Mouse (Mus musculus) forebrain, postnatal 0 days (tissue): ENCODE measurements around the gene Mtmr2. TPM values are rescaled to one million over a fixed set of nuclear protein-coding genes. Genes with fewer than 3 reads are reported as not detected.
"Not testable (repeated sequence)": the region's sequence is repeated elsewhere in the genome, so short reads cannot be mapped to it uniquely, and the experiment has no call there.

Experiments
- ATAC-seq: fragments of 200-750 bp; cut with Nextera tagmentation; 2 replicates; pipeline ENCODE4 v1.8.0; 2017; ENCODE audit warnings: mild to moderate bottlenecking, moderate library complexity
- DNase-seq: peaks from one replicate; pipeline ENCODE4 v3.0.0-alpha.2; 2015
- H3K27ac ChIP-seq: fragments of 300-500 bp; sonication (generic); 2 replicates; pipeline ENCODE4 v1.5.1; 2014; ENCODE audit warnings: low read depth, mild to moderate bottlenecking, antibody characterized with exemption, low read length, moderate library complexity, mixed read lengths
- H3K27me3 ChIP-seq: fragments of 300-500 bp; sonication (generic); 2 replicates; pipeline ENCODE4 v1.6.1; 2014; ENCODE audit warnings: mild to moderate bottlenecking, low read length, mixed read lengths; ENCODE audit not compliant: insufficient read depth
- H3K36me3 ChIP-seq: fragments of 300-500 bp; sonication (generic); 2 replicates; pipeline ENCODE4 v1.6.1; 2014; ENCODE audit warnings: mild to moderate bottlenecking, moderate library complexity; ENCODE audit not compliant: insufficient read depth
- H3K4me1 ChIP-seq: fragments of 300-500 bp; sonication (generic); 2 replicates; pipeline ENCODE4 v1.6.1; 2014; ENCODE audit warnings: antibody characterized with exemption; ENCODE audit not compliant: insufficient read depth
- H3K4me2 ChIP-seq: fragments of 300-500 bp; sonication (generic); 2 replicates; pipeline ENCODE4 v1.6.1; 2014; ENCODE audit warnings: low read depth, mild to moderate bottlenecking, moderate library complexity
- H3K4me3 ChIP-seq: fragments of 300-500 bp; sonication (generic); 2 replicates; pipeline ENCODE4 v1.5.1; 2014; ENCODE audit warnings: low read depth, low read length, mixed read lengths
- H3K9ac ChIP-seq: fragments of 300-500 bp; sonication (generic); 2 replicates; pipeline ENCODE4 v1.6.1; 2014; ENCODE audit warnings: mild to moderate bottlenecking
- H3K9me3 ChIP-seq: fragments of 300-500 bp; sonication (generic); 2 replicates; pipeline ENCODE4 v1.6.1; 2016; ENCODE audit warnings: low read length
- CTCF ChIP-seq: sonication (generic); IDR thresholded peaks from 2 replicates; pipeline ENCODE4 v1.5.1; 2016; ENCODE audit warnings: antibody characterized with exemption, control low read depth, low read depth
- WGBS: fragments of 180-500 bp; shearing (Covaris S2); extraction: QIAGEN DNeasy Blood & Tissue Kit; methylation state at CpG from one replicate; pipeline ENCODE4 v1.1.7; 2014; 5-methylcytosine and 5-hydroxymethylcytosine counted together
- polyA plus RNA-seq: library from polyadenylated mRNA; unstranded; fragments of >200 nt; fragmentation: Nextera tagmentation; extraction: Ambion mirVana; gene quantifications from 2 replicates; pipeline ENCODE4 v1.2.1, GENCODE M21; 2015
- total RNA-seq: library from RNA; depleted of rRNA; stranded (reverse); fragments of >200 nt; gene quantifications from 2 replicates; pipeline ENCODE4 v1.2.3, GENCODE M21; 2014

Gene Mtmr2
- total and polyA plus RNA-seq, 2 experiments from 2014 or later, result 50.3 to 53.5 TPM

DNA sequence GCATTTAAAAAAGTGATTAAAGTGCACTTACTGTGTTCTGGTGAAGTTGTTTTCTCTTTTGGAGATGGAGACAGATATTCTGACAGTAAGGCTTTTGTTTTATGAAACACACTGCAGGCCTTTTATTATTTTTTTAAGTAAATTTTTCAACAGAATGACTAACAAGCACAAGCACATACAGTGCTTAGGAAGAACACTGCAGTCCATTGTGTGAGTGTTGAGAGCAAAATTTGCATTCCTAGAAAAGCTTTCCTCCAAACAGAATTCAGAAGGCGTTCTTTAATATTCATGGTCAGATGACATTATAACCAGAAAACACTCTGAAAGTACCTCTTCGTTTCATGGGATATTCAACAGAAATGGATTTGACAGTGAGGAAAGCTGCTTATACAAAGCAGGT, 17.4 kb downstream of the Mtmr2 start:
- WGBS, result 39% methylated on average over 2 of the region's 2 CpGs
- peak; percentile 40; the same call in 1 of the 2 replicates for ATAC-seq

DNA sequence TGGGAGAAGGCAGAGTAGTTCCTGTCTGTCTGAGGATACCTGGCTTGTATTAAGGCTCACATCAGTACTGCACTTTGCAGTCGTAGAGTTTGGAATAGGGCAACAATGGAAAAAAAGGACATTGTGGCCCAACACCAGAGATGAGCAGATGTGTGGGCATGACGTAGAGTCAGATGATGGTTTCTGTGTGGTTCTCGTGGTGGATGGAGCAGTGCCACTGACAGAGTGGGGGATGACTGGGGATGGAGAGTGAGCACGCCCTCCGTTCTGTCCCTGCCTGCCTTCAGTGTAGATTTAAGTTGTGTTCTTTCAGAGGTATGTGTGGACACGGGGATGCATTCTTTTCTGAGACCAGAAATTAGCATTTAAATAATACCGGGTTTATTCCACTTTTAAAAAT, 18.4 kb downstream of the Mtmr2 start:
- no peak overlapping the region for H3K4me2 ChIP-seq
- H3K27me3 ChIP-seq, result no peaks in the 10 kb centered on the region
- no peaks in the 10 kb centered on the region for H3K9me3 ChIP-seq
- no peak for TF ChIP-seq CTCF
- H3K4me1 ChIP-seq, result no peaks in the 10 kb centered on the region
- H3K9ac ChIP-seq, result no peak overlapping the region
- H3K4me3 ChIP-seq, result no peak overlapping the region
- WGBS, result 83% methylated on average over 7 of the region's 7 CpGs
- no peaks in the 10 kb centered on the region for H3K36me3 ChIP-seq
- DNase-seq (no peak), ATAC-seq (no peak)
- H3K27ac ChIP-seq, result no peak overlapping the region

More for the DNA sequence above, 17.4 kb downstream of the Mtmr2 start:
- no peaks in the 10 kb centered on the region for H3K4me1 ChIP-seq
- H3K27ac ChIP-seq, result no peak overlapping the region
- H3K4me2 ChIP-seq, result no peak overlapping the region
- no peak overlapping the region for H3K9ac ChIP-seq
- no peaks in the 10 kb centered on the region for H3K27me3 ChIP-seq
- no peaks in the 10 kb centered on the region for H3K36me3 ChIP-seq
- H3K9me3 ChIP-seq, result no peaks in the 10 kb centered on the region
- no peak for TF ChIP-seq CTCF
- H3K4me3 ChIP-seq, result no peak overlapping the region
- DNase-seq, result no peak

DNA sequence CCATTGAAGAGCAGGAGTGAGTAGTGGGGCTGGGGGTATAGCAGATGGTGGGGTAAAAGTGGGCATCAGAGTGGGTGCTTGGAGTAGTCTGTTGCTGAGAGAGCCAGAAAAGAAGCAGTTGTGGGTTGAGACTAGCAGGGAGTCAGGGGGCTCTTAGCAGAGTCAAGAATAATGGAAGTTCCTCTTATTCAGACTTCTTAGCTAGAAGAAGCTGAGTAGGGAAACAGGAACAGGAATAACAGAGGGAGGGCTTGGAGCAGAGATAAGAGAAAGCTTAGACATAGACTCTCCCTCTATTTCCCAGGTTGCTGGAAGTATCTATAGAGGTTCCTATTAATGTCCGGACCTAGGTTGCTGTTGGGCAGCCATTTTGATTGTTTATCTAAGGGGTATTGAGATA, 26.5 kb downstream of the Mtmr2 start:
- WGBS, result 100% methylated on average over 1 of the region's 1 CpGs
- Histone ChIP-seq H3K36me3 (no peaks in the 10 kb centered on the region), H3K9me3 (no peaks in the 10 kb centered on the region), H3K27me3 (no peaks in the 10 kb centered on the region), H3K9ac (no peak overlapping the region), H3K4me2 (no peak overlapping the region), H3K4me3 (no peak overlapping the region), H3K4me1 (no peaks in the 10 kb centered on the region), H3K27ac (no peak overlapping the region)
- ATAC-seq, result no peak
- no peak for TF ChIP-seq CTCF
- no peak for DNase-seq

- DNase-seq, result no peak
- Histone ChIP-seq H3K9me3 (no peaks in the 10 kb centered on the region), H3K27ac (no peak overlapping the region), H3K4me2 (no peak overlapping the region), H3K36me3 (peaks cover 13% of the 10 kb centered on the region; the same call in 1 of the 2 replicates), H3K9ac (no peak overlapping the region), H3K4me1 (no peaks in the 10 kb centered on the region), H3K27me3 (no peaks in the 10 kb centered on the region), H3K4me3 (no peak overlapping the region)
- no peak for ATAC-seq
- TF ChIP-seq CTCF, result no peak
- WGBS, result 95% methylated on average over 1 of the region's 1 CpGs
Measured at GRCm38 (mm10) chr9:13781985-13782384, 33.8 kb downstream of the Mtmr2 start.

- 97% methylated on average over 7 of the region's 8 CpGs for WGBS
- not testable (repeated sequence) for H3K4me2 ChIP-seq, H3K27me3 ChIP-seq, H3K4me1 ChIP-seq, DNase-seq, H3K9ac ChIP-seq, H3K4me3 ChIP-seq, ATAC-seq, H3K9me3 ChIP-seq, H3K27ac ChIP-seq
- H3K36me3 ChIP-seq, result peaks cover 35% of the 10 kb centered on the region
Measured at GRCm38 (mm10) chr9:13790864-13791263, 42.7 kb downstream of the Mtmr2 start.

GRCm38 (mm10) chr9:13794302-13794701, 46.1 kb downstream of the Mtmr2 start:
- no peak for ATAC-seq
- WGBS, result 78% methylated on average over 1 of the region's 1 CpGs
- Histone ChIP-seq H3K9ac (no peak overlapping the region), H3K4me2 (no peak overlapping the region), H3K27ac (no peak overlapping the region), H3K9me3 (no peaks in the 10 kb centered on the region), H3K36me3 (peaks cover 34% of the 10 kb centered on the region), H3K27me3 (no peaks in the 10 kb centered on the region), H3K4me1 (no peaks in the 10 kb centered on the region), H3K4me3 (no peak overlapping the region)
- no peak for TF ChIP-seq CTCF
- no peak for DNase-seq

GRCm38 (mm10) chr9:13794756-13795155, 46.5 kb downstream of the Mtmr2 start:
- no peak for TF ChIP-seq CTCF
- no peaks in the 10 kb centered on the region for H3K9me3 ChIP-seq
- no peak overlapping the region for H3K9ac ChIP-seq
- peaks cover 34% of the 10 kb centered on the region for H3K36me3 ChIP-seq
- 95% methylated on average over 2 of the region's 2 CpGs for WGBS
- H3K4me2 ChIP-seq, result no peak overlapping the region
- no peaks in the 10 kb centered on the region for H3K4me1 ChIP-seq
- no peak overlapping the region for H3K27ac ChIP-seq
- ATAC-seq (no peak), DNase-seq (no peak)
- no peaks in the 10 kb centered on the region for H3K27me3 ChIP-seq
- no peak overlapping the region for H3K4me3 ChIP-seq

- H3K4me2 ChIP-seq, result no peak overlapping the region
- no peak overlapping the region for H3K4me3 ChIP-seq
- no peaks in the 10 kb centered on the region for H3K27me3 ChIP-seq
- H3K9ac ChIP-seq, result no peak overlapping the region
- TF ChIP-seq CTCF, result no peak
- no peaks in the 10 kb centered on the region for H3K4me1 ChIP-seq
- H3K9me3 ChIP-seq, result no peaks in the 10 kb centered on the region
- no peak for DNase-seq
- no peak for ATAC-seq
- H3K36me3 ChIP-seq, result peaks cover 47% of the 10 kb centered on the region
- H3K27ac ChIP-seq, result no peak overlapping the region
- 73% methylated on average over 1 of the region's 1 CpGs for WGBS
Measured at GRCm38 (mm10) chr9:13804480-13804879, 56.3 kb downstream of the Mtmr2 start.
